Mouse (Mus musculus) lung, postnatal 0 days (tissue): ENCODE measurements around the gene Cdk8.

Experiments used
- CTCF ChIP-seq: IDR thresholded peaks from 2 replicates; pipeline ENCODE4 v1.5.1; 2016; ENCODE audit warnings: antibody characterized with exemption, mild to moderate bottlenecking
- EP300 ChIP-seq: IDR thresholded peaks from 2 replicates; pipeline ENCODE4 v1.6.1; 2016; ENCODE audit warnings: antibody characterized with exemption, mild to moderate bottlenecking, control low read depth

DNA sequence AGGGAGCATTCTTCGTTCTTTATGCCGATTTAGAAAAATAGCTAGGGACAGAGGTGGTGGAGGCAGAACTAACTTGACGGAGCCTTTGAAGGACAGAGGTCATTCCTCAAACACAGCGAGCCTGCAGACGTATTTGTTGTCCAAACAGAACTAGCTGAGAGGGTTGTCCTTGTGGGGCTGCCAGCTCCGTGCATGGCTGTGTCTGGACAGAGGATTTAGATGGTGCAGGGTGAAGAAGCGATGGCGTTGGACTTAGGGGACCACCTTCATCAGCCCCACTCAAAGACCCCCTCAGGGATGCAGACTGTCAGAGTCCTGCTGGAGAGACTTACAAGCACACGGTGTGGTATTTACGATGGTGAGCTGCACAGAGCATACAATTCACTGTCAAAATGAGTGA is 97.9 kb downstream of the Cdk8 start:
- TF ChIP-seq CTCF (no peak), EP300 (no peak)
